Mouse (Mus musculus): Measurements from ENCODE around the gene Dapk1.

The Dapk1 gene

GRCm38 (mm10) chr13:60744736-60745135 is 143.0 kb downstream of the Dapk1 start:
- no peak for DNase-seq

GRCm38 (mm10) chr13:60745358-60745757 is 143.6 kb downstream of the Dapk1 start:
- no peak for DNase-seq

GRCm38 (mm10) chr13:60746271-60746670 is 144.5 kb downstream of the Dapk1 start:
- peak in 1 of 2 experiments; percentile 23 for DNase-seq

- DNase-seq, result no peak
These were observed 145.5 kb downstream of the Dapk1 start for GRCm38 (mm10) chr13:60747201-60747600.

GRCm38 (mm10) chr13:60748556-60748955 is 146.8 kb downstream of the Dapk1 start:
- no peak for DNase-seq

- DNase-seq, result no peak
These were observed 149.2 kb downstream of the Dapk1 start for GRCm38 (mm10) chr13:60750930-60751329.

- DNase-seq, result no peak
These were observed 151.5 kb downstream of the Dapk1 start for GRCm38 (mm10) chr13:60753216-60753615.

- no peak for DNase-seq
These were observed 153.5 kb downstream of the Dapk1 start for GRCm38 (mm10) chr13:60755251-60755650.

GRCm38 (mm10) chr13:60757292-60757691 is 155.5 kb downstream of the Dapk1 start:
- DNase-seq, result no peak

GRCm38 (mm10) chr13:60759136-60759535 is 157.4 kb downstream of the Dapk1 start:
- DNase-seq, result peak; percentile 12 to 22

- no peak for DNase-seq
These were observed 158.6 kb downstream of the Dapk1 start for GRCm38 (mm10) chr13:60760392-60760791.

GRCm38 (mm10) chr13:60761161-60761560 is 159.4 kb downstream of the Dapk1 start:
- DNase-seq, result no peak

GRCm38 (mm10) chr13:60780534-60780933 is 178.8 kb downstream of the Dapk1 start:
- no peak for DNase-seq

- DNase-seq, result no peak
These were observed 181.6 kb downstream of the Dapk1 start for GRCm38 (mm10) chr13:60783301-60783700.

GRCm38 (mm10) chr13:60786264-60786663 is 184.5 kb downstream of the Dapk1 start, which contains the start of gene BC051665:
Gene BC051665 (minus strand): TSS chr13:60786364.
- no peak for DNase-seq

- DNase-seq, result no peak
These were observed 187.7 kb downstream of the Dapk1 start for GRCm38 (mm10) chr13:60789466-60789865.

- no peak for DNase-seq
These were observed 201.0 kb downstream of the Dapk1 start, which contains the start of gene Ctsll3 for GRCm38 (mm10) chr13:60802749-60803148. Gene Ctsll3 (minus strand): TSS chr13:60802849.

- DNase-seq, result no peak
These were observed 207.9 kb downstream of the Dapk1 start for GRCm38 (mm10) chr13:60809690-60810089.

GRCm38 (mm10) chr13:60812768-60813167 is 211.0 kb downstream of the Dapk1 start:
- DNase-seq, result no peak

All from cerebellum, adult 18-20 months (tissue).